19 mouse cellular contexts compared by ENCODE assay signal in genomic region chr10:95950797-95951196, GRCm38 (mm10). TPM values are rescaled to one million over a fixed set of nuclear protein-coding genes. Genes with fewer than 3 reads are reported as not detected.
DNase-seq lines count a peak whose midpoint lies in the region; ATAC-seq and TF ChIP-seq lines count a peak whose summit lies in the region.
"Had no signal": no experiment of that assay in that cellular context is flagged by ENCODE, and none has a peak within 500 bp of the region (broad histone marks: within the 10 kb centered on the region; RNA-seq: fewer than 3 reads in every experiment).

No protein-coding gene starts in this region.

- no peak overlapping the region for H3K9ac ChIP-seq in liver, adult 2 months (ENCODE audit: low read depth, low read length)
- H3K9ac ChIP-seq: embryonic facial prominence, embryonic 13.5 days; forebrain, embryonic 12.5 days; heart, embryonic 15.5 days; hindbrain, embryonic 14.5 days had no signal

- H3K27me3 ChIP-seq in liver, adult 2 months (ENCODE audit: control insufficient read depth, insufficient read depth, low read length), result no peaks in the 10 kb centered on the region
- H3K27me3 ChIP-seq: CH12.LX; embryonic facial prominence, embryonic 13.5 days; forebrain, embryonic 12.5 days; heart, embryonic 15.5 days had no signal

- TF ChIP-seq POLR2A in liver, adult 2 months (IDR thresholded peaks at IDR 0.05; ENCODE audit: extremely low read depth, insufficient read depth, low read length), result no peak

- WGBS in liver, adult 2 months, result 88% methylated on average over 4 of the region's 4 CpGs

- H3K27ac ChIP-seq in liver, adult 2 months (replicated peaks; ENCODE audit: insufficient read depth, low read depth, low read length), result peak overlapping the region; percentile 18; the same call in 1 of the 2 replicates
- H3K27ac ChIP-seq: embryonic facial prominence, embryonic 13.5 days; forebrain, embryonic 12.5 days; heart, embryonic 10.5 days; heart, embryonic 15.5 days; hindbrain, embryonic 10.5 days; hindbrain, embryonic 14.5 days had no signal

- H3K36me3 ChIP-seq in liver, adult 2 months (ENCODE audit: control insufficient read depth, insufficient read depth, low read length), result no peaks in the 10 kb centered on the region
- H3K36me3 ChIP-seq: embryonic facial prominence, embryonic 13.5 days; forebrain, embryonic 12.5 days; heart, embryonic 10.5 days; heart, embryonic 15.5 days; hindbrain, embryonic 10.5 days had no signal

- no peak overlapping the region for H3K4me3 ChIP-seq in liver, adult 2 months (ENCODE audit: insufficient read depth, low read depth, low read length)
- H3K4me3 ChIP-seq: embryonic facial prominence, embryonic 13.5 days; forebrain, embryonic 12.5 days; heart, embryonic 10.5 days; heart, embryonic 15.5 days; hindbrain, embryonic 10.5 days had no signal

- no peak for DNase-seq in liver, adult 2 months (ENCODE audit: extremely low read depth, low read depth, low spot score)
- DNase-seq in liver, result no peak
- no peak for DNase-seq in kidney, postnatal 25 days
- DNase-seq in thymus, postnatal 0 days (ENCODE audit: low spot score), result no peak
- DNase-seq: adrenal gland, postnatal 10 days; cerebellum, adult 11-12 months; cerebellum, adult 9-10 months; cerebellum, postnatal 25 days; gastrocnemius, postnatal 10 days had no signal

- no peak for TF ChIP-seq CTCF in liver, adult 2 months (IDR thresholded peaks at IDR 0.05; ENCODE audit: low read depth, low read length)

- ATAC-seq in granulocyte monocyte progenitor cell, adult 5-6 weeks (replicated peaks; ENCODE audit: poor library complexity, severe bottlenecking), result 0 out of 2 replicates have a peak, but pooled peaks have one; percentile 27
- peak; percentile 61 for ATAC-seq in megakaryocyte, adult 5-6 weeks (ENCODE audit: poor library complexity, severe bottlenecking)
- ATAC-seq: forebrain, embryonic 16.5 days had no signal

- H3K79me2 ChIP-seq in liver, adult 2 months (ENCODE audit: control insufficient read depth, insufficient read depth, low read length), result peaks cover 23% of the 10 kb centered on the region; the same call in 1 of the 2 replicates

- H3K4me1 ChIP-seq in liver, adult 2 months (ENCODE audit: control insufficient read depth, insufficient read depth, low read length), result peaks cover 13% of the 10 kb centered on the region
- H3K4me1 ChIP-seq: embryonic facial prominence, embryonic 13.5 days; forebrain, embryonic 12.5 days; heart, embryonic 10.5 days; heart, embryonic 15.5 days; hindbrain, embryonic 10.5 days had no signal

RNA-seq across cellular contexts. Expression of gene Eea1, which starts 10.3 kb away (rescaled TPM):
- total RNA-seq in liver, adult 2 months (2014; rRNA removed), result 15.6 and 19.6 TPM in 2 replicates
- 2.6 and 3.1 TPM in 2 replicates for polyA plus RNA-seq in liver, adult 2 months (2012; rRNA removed)
- total RNA-seq in granulocyte monocyte progenitor cell, adult 5-6 weeks (2014; fragmentation: Nextera tagmentation), result 18.9 and 24.7 TPM in 2 replicates
- total RNA-seq in granulocyte monocyte progenitor cell, adult 5-6 weeks (2017), result 28.0 and 28.8 TPM in 2 replicates
- 22.1 and 22.6 TPM in 2 replicates for total RNA-seq in megakaryocyte, adult 5-6 weeks (2015)
- 33.3 and 36.7 TPM in 2 replicates for total RNA-seq in megakaryocyte, adult 5-6 weeks (2017)
- 6.2 and 8.0 TPM in 2 replicates for polyA plus RNA-seq in thymus, postnatal 0 days (2015; fragmentation: Nextera tagmentation; extraction: Ambion mirVana)
